Mouse (Mus musculus) neural tube, embryonic 14.5 days (tissue): ENCODE data around the gene Lin37. TPM values are rescaled to one million over a fixed set of nuclear protein-coding genes. Genes with fewer than 3 reads are reported as not detected.

Experiments
- ATAC-seq: fragments of 200-750 bp; cut with Nextera tagmentation; 2 replicates; pipeline ENCODE4 v1.8.0; 2017; ENCODE audit warnings: low read depth, mild to moderate bottlenecking, moderate TSS enrichment, moderate library complexity
- H3K27ac ChIP-seq: fragments of 300-500 bp; sonication (generic); 2 replicates; pipeline ENCODE4 v1.5.1; 2014; ENCODE audit warnings: low read depth, mild to moderate bottlenecking, control low read depth, low read length, moderate library complexity, mixed read lengths
- H3K27me3 ChIP-seq: fragments of 300-500 bp; sonication (generic); 2 replicates; pipeline ENCODE4 v1.6.1; 2014; ENCODE audit warnings: low read length; ENCODE audit not compliant: control insufficient read depth, insufficient read depth
- H3K36me3 ChIP-seq: fragments of 300-500 bp; sonication (generic); 2 replicates; pipeline ENCODE4 v1.6.1; 2014; ENCODE audit warnings: low read length, mixed read lengths; ENCODE audit not compliant: control insufficient read depth, insufficient read depth
- H3K4me1 ChIP-seq: fragments of 300-500 bp; sonication (generic); 2 replicates; pipeline ENCODE4 v1.6.1; 2014; ENCODE audit warnings: low read length; ENCODE audit not compliant: control insufficient read depth, insufficient read depth
- H3K4me2 ChIP-seq: fragments of 300-500 bp; sonication (generic); 2 replicates; pipeline ENCODE4 v1.6.1; 2014; ENCODE audit warnings: mild to moderate bottlenecking, low read depth, low read length, control low read depth
- H3K4me3 ChIP-seq: fragments of 300-500 bp; sonication (generic); 2 replicates; pipeline ENCODE4 v1.5.1; 2014; ENCODE audit warnings: low read depth, low read length, control low read depth, mixed read lengths
- H3K9ac ChIP-seq: fragments of 300-500 bp; sonication (generic); replicated peaks from 2 replicates; pipeline ENCODE4 v1.6.1; 2014; ENCODE audit warnings: low read depth, mild to moderate bottlenecking, control low read depth, low read length, mixed read lengths
- H3K9me3 ChIP-seq: fragments of 300-500 bp; sonication (generic); 2 replicates; pipeline ENCODE4 v1.6.1; 2016; ENCODE audit warnings: low read length; ENCODE audit not compliant: control insufficient read depth
- WGBS: fragments of 180-500 bp; shearing (Covaris S2); extraction: QIAGEN DNeasy Blood & Tissue Kit; methylation state at CpG from one replicate; pipeline ENCODE4 v1.1.7; 2014; 5-methylcytosine and 5-hydroxymethylcytosine counted together
- polyA plus RNA-seq: library from polyadenylated mRNA; unstranded; fragments of >200 nt; fragmentation: Nextera tagmentation; extraction: Ambion mirVana; gene quantifications from 2 replicates; pipeline ENCODE4 v1.2.1, GENCODE M21; 2014

The Lin37 gene
- polyA plus RNA-seq, 1 experiment from 2014 or later, result 57.4 TPM

DNA sequence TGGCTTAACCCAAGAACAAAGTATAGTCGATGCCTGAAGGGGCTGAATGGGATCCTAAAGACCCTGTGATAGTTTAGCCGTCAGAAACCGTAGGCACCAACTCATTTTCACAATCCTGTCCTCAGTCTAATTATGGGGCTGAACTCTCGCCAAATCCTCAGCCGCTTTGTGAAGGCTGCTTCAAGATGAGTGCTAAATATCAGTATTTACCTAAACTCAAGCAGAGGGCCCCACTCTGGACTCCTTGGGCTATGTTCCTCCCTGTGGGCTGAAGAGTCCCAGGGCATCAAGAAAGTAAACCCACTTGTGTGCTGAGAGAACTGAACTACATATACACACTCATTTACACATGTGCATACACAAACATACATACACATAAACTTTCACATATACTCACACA, 37.2 kb upstream of the Lin37 start:
- Histone ChIP-seq H3K9ac (no peak overlapping the region), H3K4me1 (0 out of 2 replicates have a peak, but pooled peaks cover 3% of the 10 kb centered on the region), H3K36me3 (no peaks in the 10 kb centered on the region), H3K4me2 (no peak overlapping the region), H3K27me3 (no peaks in the 10 kb centered on the region), H3K27ac (no peak overlapping the region), H3K4me3 (no peak overlapping the region), H3K9me3 (no peaks in the 10 kb centered on the region)
- 86% methylated on average over 5 of the region's 5 CpGs for WGBS
- ATAC-seq, result no peak

- ATAC-seq, result no peak
- H3K36me3 ChIP-seq, result no peaks in the 10 kb centered on the region
- H3K27me3 ChIP-seq, result no peaks in the 10 kb centered on the region
- 92% methylated on average over 5 of the region's 5 CpGs for WGBS
- 0 out of 2 replicates have a peak, but pooled peaks cover 3% of the 10 kb centered on the region for H3K4me1 ChIP-seq
- no peak overlapping the region for H3K4me2 ChIP-seq
- no peak overlapping the region for H3K9ac ChIP-seq
- no peak overlapping the region for H3K4me3 ChIP-seq
- H3K9me3 ChIP-seq, result no peaks in the 10 kb centered on the region
- no peak overlapping the region for H3K27ac ChIP-seq
Measured at GRCm38 (mm10) chr7:30596093-30596492, 36.5 kb upstream of the Lin37 start.

DNA sequence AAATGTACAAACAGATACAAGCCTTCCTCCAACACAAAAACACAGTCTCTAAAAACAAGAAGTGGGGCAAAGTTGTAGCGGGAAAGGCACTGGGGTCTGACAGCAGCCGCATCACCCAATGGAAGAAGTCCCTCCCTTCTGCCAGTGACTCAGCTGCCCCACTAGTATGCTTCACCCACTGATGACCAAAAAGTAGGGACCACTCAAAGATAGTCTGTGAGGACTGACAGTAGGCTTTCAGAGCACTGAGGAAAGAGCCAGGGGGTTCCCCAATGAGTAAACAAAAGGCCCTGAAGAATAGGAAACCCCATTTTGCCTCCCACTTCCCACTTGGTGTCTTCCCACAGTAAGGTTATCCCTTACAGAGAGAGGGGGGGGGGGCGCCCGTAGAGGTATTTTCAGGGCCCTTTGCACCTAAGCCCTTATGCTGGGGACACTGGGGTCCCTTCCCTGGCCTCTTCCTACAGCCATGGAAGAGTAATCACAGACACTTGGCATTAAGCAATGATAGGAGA, 34.9 kb upstream of the Lin37 start:
- Histone ChIP-seq H3K27ac (no peak overlapping the region), H3K36me3 (no peaks in the 10 kb centered on the region), H3K9me3 (no peaks in the 10 kb centered on the region), H3K4me1 (no peaks in the 10 kb centered on the region), H3K4me2 (no peak overlapping the region), H3K27me3 (no peaks in the 10 kb centered on the region), H3K9ac (no peak overlapping the region), H3K4me3 (no peak overlapping the region)
- ATAC-seq, result no peak
- WGBS, result 67% methylated on average over 4 of the region's 4 CpGs

- 71% methylated on average over 10 of the region's 10 CpGs for WGBS
Measured at GRCm38 (mm10) chr7:30593579-30594509, 34.2 kb upstream of the Lin37 start.

DNA sequence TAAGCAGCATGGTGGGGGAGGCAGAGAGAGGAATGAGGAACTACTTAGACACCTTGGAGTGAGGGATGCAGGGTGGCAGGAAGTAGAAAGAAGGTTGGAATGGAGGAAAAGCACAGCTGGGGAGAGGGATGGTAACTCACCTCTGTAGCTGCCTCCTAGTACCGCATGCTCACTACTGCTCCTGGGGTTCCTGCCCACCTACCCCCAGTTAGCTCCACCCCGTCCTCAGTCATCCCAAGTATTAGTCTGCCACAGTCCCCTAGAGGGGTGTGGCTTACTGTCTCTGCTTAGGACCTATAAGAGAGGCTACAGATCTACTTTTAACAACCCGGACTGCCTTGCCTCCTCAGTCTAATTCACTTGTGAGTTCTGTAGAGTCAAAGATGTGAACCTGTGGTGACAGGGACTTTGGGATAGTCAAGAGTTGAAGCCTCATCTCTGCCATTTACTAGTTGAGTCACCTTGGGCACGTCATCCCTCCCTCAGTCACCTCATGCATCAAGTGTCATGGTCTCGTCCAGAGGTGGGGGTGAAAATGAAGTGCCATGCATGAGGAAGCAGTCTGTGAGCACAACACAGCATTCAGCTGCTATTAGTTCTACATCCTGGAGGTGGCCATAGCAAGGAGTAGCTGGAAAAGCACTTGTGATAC, 33.3 kb upstream of the Lin37 start:
- no peak overlapping the region for H3K4me2 ChIP-seq
- no peak for ATAC-seq
- no peaks in the 10 kb centered on the region for H3K9me3 ChIP-seq
- no peak overlapping the region for H3K4me3 ChIP-seq
- no peak overlapping the region for H3K9ac ChIP-seq
- H3K27me3 ChIP-seq, result peaks cover 3% of the 10 kb centered on the region; the same call in 1 of the 2 replicates
- H3K36me3 ChIP-seq, result no peaks in the 10 kb centered on the region
- WGBS, result 58% methylated on average over 5 of the region's 5 CpGs
- no peak overlapping the region for H3K27ac ChIP-seq
- no peaks in the 10 kb centered on the region for H3K4me1 ChIP-seq

More at GRCm38 (mm10) chr7:30593579-30594509, 34.2 kb upstream of the Lin37 start:
- Histone ChIP-seq H3K4me1 (no peaks in the 10 kb centered on the region), H3K27ac (no peak overlapping the region), H3K9ac (no peak overlapping the region), H3K27me3 (no peaks in the 10 kb centered on the region), H3K4me2 (no peak overlapping the region), H3K36me3 (no peaks in the 10 kb centered on the region), H3K4me3 (no peak overlapping the region), H3K9me3 (no peaks in the 10 kb centered on the region)
- ATAC-seq, result no peak

GRCm38 (mm10) chr7:30591605-30591951, 31.9 kb upstream of the Lin37 start:
- H3K4me1 ChIP-seq, result peaks cover 11% of the 10 kb centered on the region
- H3K9ac ChIP-seq, result no peak overlapping the region
- ATAC-seq, result no peak
- H3K9me3 ChIP-seq, result no peaks in the 10 kb centered on the region
- H3K4me3 ChIP-seq, result no peak overlapping the region
- 0 out of 2 replicates have a peak, but pooled peaks cover 2% of the 10 kb centered on the region for H3K36me3 ChIP-seq
- peaks cover 3% of the 10 kb centered on the region; the same call in 1 of the 2 replicates for H3K27me3 ChIP-seq
- no peak overlapping the region for H3K27ac ChIP-seq
- 35% methylated on average over 4 of the region's 4 CpGs for WGBS
- no peak overlapping the region for H3K4me2 ChIP-seq

GRCm38 (mm10) chr7:30590927-30591604, 31.4 kb upstream of the Lin37 start:
- 92% methylated on average over 9 of the region's 9 CpGs for WGBS
- peaks cover 13% of the 10 kb centered on the region for H3K4me1 ChIP-seq
- peaks cover 6% of the 10 kb centered on the region; the same call in 1 of the 2 replicates for H3K36me3 ChIP-seq
- H3K27ac ChIP-seq, result no peak overlapping the region
- peaks cover 3% of the 10 kb centered on the region; the same call in 1 of the 2 replicates for H3K27me3 ChIP-seq
- no peak for ATAC-seq
- no peaks in the 10 kb centered on the region for H3K9me3 ChIP-seq
- no peak overlapping the region for H3K4me3 ChIP-seq
- H3K9ac ChIP-seq, result no peak overlapping the region
- no peak overlapping the region for H3K4me2 ChIP-seq

- Histone ChIP-seq H3K4me1 (peaks cover 13% of the 10 kb centered on the region), H3K4me3 (peak overlapping the region; percentile 93), H3K27me3 (peaks cover 3% of the 10 kb centered on the region; the same call in 1 of the 2 replicates), H3K9me3 (no peaks in the 10 kb centered on the region), H3K36me3 (peaks cover 19% of the 10 kb centered on the region), H3K4me2 (peak overlapping the region; percentile 97), H3K9ac (peak overlapping the region; percentile 96), H3K27ac (peak overlapping the region; percentile 92)
- 28% methylated on average over 40 of the region's 40 CpGs for WGBS
- ATAC-seq, result peak; percentile 72
Measured at GRCm38 (mm10) chr7:30589435-30590301, 30.0 kb upstream of the Lin37 start.
